19 mouse cellular contexts compared by ENCODE assay signal in genomic region chr10:22751175-22751682, GRCm38 (mm10).
"Had no signal": no experiment of that assay in that cellular context is flagged by ENCODE, and none has a peak within 500 bp of the region (broad histone marks: within the 10 kb centered on the region; RNA-seq: fewer than 3 reads in every experiment).

No protein-coding gene starts in this region.

- ATAC-seq: liver, embryonic 12.5 days; midbrain, embryonic 15.5 days had no signal

- H3K4me3 ChIP-seq: kidney, embryonic 15.5 days; layer of hippocampus, adult 2 months; limb, embryonic 10.5 days; limb, embryonic 13.5 days; liver, embryonic 12.5 days; liver, embryonic 15.5 days; lung, embryonic 15.5 days; midbrain, embryonic 12.5 days; midbrain, embryonic 15.5 days; neural tube, embryonic 13.5 days had no signal

- H3K4me2 ChIP-seq: kidney, embryonic 15.5 days; limb, embryonic 13.5 days; liver, embryonic 12.5 days; liver, embryonic 15.5 days; lung, embryonic 15.5 days; midbrain, embryonic 12.5 days; midbrain, embryonic 15.5 days; neural tube, embryonic 13.5 days had no signal

- DNase-seq: kidney, adult 8-10 months; kidney, postnatal 14 days; layer of hippocampus, adult 9-11 months; liver; lung, adult 18-20 months; lung, postnatal 14 days; thymus, adult 18-20 months; thymus, postnatal 36 days had no signal

- H3K9me3 ChIP-seq: kidney, embryonic 15.5 days; limb, embryonic 10.5 days; limb, embryonic 13.5 days; liver, embryonic 12.5 days; liver, embryonic 15.5 days; lung, embryonic 15.5 days; midbrain, embryonic 12.5 days; midbrain, embryonic 15.5 days; neural tube, embryonic 13.5 days had no signal

- H3K27ac ChIP-seq: kidney, embryonic 15.5 days; layer of hippocampus, adult 2 months; limb, embryonic 10.5 days; limb, embryonic 13.5 days; liver, embryonic 12.5 days; liver, embryonic 15.5 days; lung, embryonic 15.5 days; macrophage; midbrain, embryonic 12.5 days; midbrain, embryonic 15.5 days; neural tube, embryonic 13.5 days had no signal

- H3K9ac ChIP-seq: kidney, embryonic 15.5 days; limb, embryonic 13.5 days; liver, embryonic 12.5 days; liver, embryonic 15.5 days; lung, embryonic 15.5 days; midbrain, embryonic 12.5 days; midbrain, embryonic 15.5 days; neural tube, embryonic 13.5 days had no signal

- H3K4me1 ChIP-seq: limb, embryonic 10.5 days; limb, embryonic 13.5 days; liver, embryonic 12.5 days; liver, embryonic 15.5 days; lung, embryonic 15.5 days; midbrain, embryonic 12.5 days; midbrain, embryonic 15.5 days had no signal

- H3K36me3 ChIP-seq: kidney, embryonic 15.5 days; limb, embryonic 10.5 days; limb, embryonic 13.5 days; liver, embryonic 12.5 days; liver, embryonic 15.5 days; lung, embryonic 15.5 days; midbrain, embryonic 12.5 days; midbrain, embryonic 15.5 days; neural tube, embryonic 13.5 days had no signal

- H3K27me3 ChIP-seq: kidney, embryonic 15.5 days; limb, embryonic 13.5 days; liver, embryonic 12.5 days; liver, embryonic 15.5 days; lung, embryonic 15.5 days; midbrain, embryonic 12.5 days; midbrain, embryonic 15.5 days; neural tube, embryonic 13.5 days had no signal
